Mouse (Mus musculus) liver, adult 2 months (tissue): ENCODE measurements around the gene Tmem238. TPM values are rescaled to one million over a fixed set of nuclear protein-coding genes. Genes with fewer than 3 reads are reported as not detected.

ENCODE experiments used
- DNase-seq: peaks from one replicate; pipeline ENCODE4 v3.0.0-alpha.2; 2011; ENCODE audit warnings: low read depth, low spot score; ENCODE audit errors: extremely low read depth
- H3K27ac ChIP-seq: fragments of 200-500 bp; replicated peaks from 2 replicates; pipeline ENCODE4 v1.5.1; 2012; ENCODE audit warnings: low read depth, mild to moderate bottlenecking, control low read depth, inconsistent platforms, low read length; ENCODE audit not compliant: insufficient read depth
- H3K27me3 ChIP-seq: fragments of 200-500 bp; 2 replicates; pipeline ENCODE4 v1.6.1; 2012; ENCODE audit warnings: mild to moderate bottlenecking, moderate library complexity, low read length, inconsistent platforms; ENCODE audit not compliant: control insufficient read depth, insufficient read depth
- H3K36me3 ChIP-seq: fragments of 200-500 bp; 2 replicates; pipeline ENCODE4 v1.6.1; 2012; ENCODE audit warnings: low read length, inconsistent platforms; ENCODE audit not compliant: control insufficient read depth, insufficient read depth
- H3K4me1 ChIP-seq: fragments of 200-500 bp; 2 replicates; pipeline ENCODE4 v1.6.1; 2011; ENCODE audit warnings: low read length; ENCODE audit not compliant: control insufficient read depth, insufficient read depth
- H3K4me3 ChIP-seq: fragments of 200-500 bp; 2 replicates; pipeline ENCODE4 v1.5.1; 2011; ENCODE audit warnings: low read depth, mild to moderate bottlenecking, control low read depth, low read length, moderate library complexity; ENCODE audit not compliant: insufficient read depth
- H3K79me2 ChIP-seq: fragments of 200-500 bp; 2 replicates; pipeline ENCODE4 v1.6.1; 2012; ENCODE audit warnings: inconsistent platforms, mild to moderate bottlenecking, low read length, moderate library complexity; ENCODE audit not compliant: control insufficient read depth, insufficient read depth
- H3K9ac ChIP-seq: fragments of 200-500 bp; 2 replicates; pipeline ENCODE4 v1.6.1; 2012; ENCODE audit warnings: low read depth, mild to moderate bottlenecking, control low read depth, inconsistent platforms, low read length
- CTCF ChIP-seq: fragments of 200-500 bp; IDR thresholded peaks from 2 replicates; pipeline ENCODE4 v1.5.1; 2011; ENCODE audit warnings: low read depth, low read length, control low read depth
- POLR2A ChIP-seq: fragments of 200-500 bp; IDR thresholded peaks from 2 replicates; pipeline ENCODE4 v1.6.1; 2011; ENCODE audit warnings: low read length, control low read depth; ENCODE audit not compliant: insufficient read depth; ENCODE audit errors: extremely low read depth
- WGBS: fragments of 180-500 bp; shearing (Covaris S2); methylation state at CpG from one replicate; pipeline ENCODE4 v1.1.7; 2018; 5-methylcytosine and 5-hydroxymethylcytosine counted together
- polyA plus RNA-seq: library from polyadenylated mRNA; depleted of rRNA; stranded (reverse); fragments of >200 nt; gene quantifications from 2 replicates; pipeline ENCODE4 v1.2.3, GENCODE M21; 2012
- total RNA-seq: library from RNA; depleted of rRNA; stranded (reverse); fragments of >200 nt; gene quantifications from 2 replicates; pipeline ENCODE4 v1.2.3, GENCODE M21; 2014

Gene Tmem238
- total and polyA plus RNA-seq, 2 experiments: 17.3 to 73.2 TPM

DNA sequence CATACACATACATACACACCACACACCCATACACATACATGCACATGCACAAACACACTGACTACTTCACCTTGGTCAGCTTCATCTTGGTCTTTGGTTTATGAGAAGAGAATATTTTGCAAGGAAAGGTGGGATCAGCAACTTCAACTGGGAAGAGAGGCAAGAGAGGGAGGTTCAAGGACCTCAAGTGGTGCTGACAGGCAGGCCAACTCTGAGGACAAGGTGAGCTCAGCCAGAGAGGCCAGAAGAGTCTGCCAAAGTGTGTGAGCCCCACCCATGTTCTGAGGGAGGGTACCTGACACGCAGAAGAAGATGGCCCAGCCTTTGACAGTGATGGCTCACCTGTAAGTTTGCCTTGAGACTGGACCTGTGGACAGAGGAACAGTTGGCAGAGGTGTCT, 29.8 kb downstream of the Tmem238 start:
- no peaks in the 10 kb centered on the region for H3K79me2 ChIP-seq
- H3K4me1 ChIP-seq: no peaks in the 10 kb centered on the region
- H3K27ac ChIP-seq: no peak overlapping the region
- TF ChIP-seq POLR2A (no peak), CTCF (no peak)
- 43% methylated on average over 1 of the region's 1 CpGs for WGBS
- H3K27me3 ChIP-seq: no peaks in the 10 kb centered on the region
- no peak overlapping the region for H3K9ac ChIP-seq
- no peaks in the 10 kb centered on the region for H3K36me3 ChIP-seq
- no peak for DNase-seq
- no peak overlapping the region for H3K4me3 ChIP-seq

GRCm38 (mm10) chr7:4752821-4753570, 36.5 kb downstream of the Tmem238 start, which contains the start of gene Cox6b2:
Gene Cox6b2 (minus strand): TSS chr7:4753094.
- Histone ChIP-seq H3K4me3 (peak within 1 kb of the TSS; percentile 32; the same call in 1 of the 2 replicates), H3K27ac (no peak within 1 kb of the TSS), H3K79me2 (no peaks in the 10 kb centered on the region), H3K9ac (no peak within 1 kb of the TSS), H3K4me1 (no peaks in the 10 kb centered on the region; the same call in 1 of the 2 replicates), H3K27me3 (no peaks in the 10 kb centered on the region), H3K36me3 (no peaks in the 10 kb centered on the region)
- no peak for DNase-seq
- no peak for TF ChIP-seq POLR2A
- TF ChIP-seq CTCF: no peak
- WGBS: 15% methylated on average over 24 of the region's 24 CpGs

- peak; percentile 7 for DNase-seq
Measured at GRCm38 (mm10) chr7:4751971-4752820, 37.3 kb downstream of the Tmem238 start.

DNA sequence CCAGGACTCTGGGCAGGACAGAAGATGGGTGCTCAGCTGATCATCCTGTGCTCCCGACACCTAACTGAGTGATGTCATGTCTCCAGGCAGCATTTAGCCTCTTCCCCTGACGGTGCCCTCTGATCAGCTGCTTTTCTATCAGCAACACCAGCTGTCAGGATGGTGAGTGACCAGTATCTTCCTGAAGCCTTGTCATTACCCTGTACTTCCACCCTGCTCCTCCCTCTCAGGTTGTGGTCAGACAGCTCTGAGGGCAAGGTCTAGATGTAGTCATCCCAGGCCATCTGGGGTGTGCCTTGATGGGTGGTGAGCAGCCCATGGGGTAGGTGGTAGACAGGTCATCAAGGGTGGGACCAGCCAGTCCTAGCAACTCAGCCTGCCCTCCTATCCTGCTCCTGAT, 40.3 kb downstream of the Tmem238 start:
- 93% methylated on average over 2 of the region's 2 CpGs for WGBS

More at GRCm38 (mm10) chr7:4751971-4752820, 37.3 kb downstream of the Tmem238 start:
- Histone ChIP-seq H3K4me1 (no peaks in the 10 kb centered on the region; the same call in 1 of the 2 replicates), H3K36me3 (no peaks in the 10 kb centered on the region), H3K4me3 (peak overlapping the region; percentile 32; the same call in 1 of the 2 replicates), H3K27ac (no peak overlapping the region), H3K9ac (no peak overlapping the region), H3K79me2 (no peaks in the 10 kb centered on the region), H3K27me3 (no peaks in the 10 kb centered on the region)
- 3% methylated on average over 30 of the region's 30 CpGs for WGBS
- TF ChIP-seq POLR2A: no peak
- TF ChIP-seq CTCF: no peak

DNA sequence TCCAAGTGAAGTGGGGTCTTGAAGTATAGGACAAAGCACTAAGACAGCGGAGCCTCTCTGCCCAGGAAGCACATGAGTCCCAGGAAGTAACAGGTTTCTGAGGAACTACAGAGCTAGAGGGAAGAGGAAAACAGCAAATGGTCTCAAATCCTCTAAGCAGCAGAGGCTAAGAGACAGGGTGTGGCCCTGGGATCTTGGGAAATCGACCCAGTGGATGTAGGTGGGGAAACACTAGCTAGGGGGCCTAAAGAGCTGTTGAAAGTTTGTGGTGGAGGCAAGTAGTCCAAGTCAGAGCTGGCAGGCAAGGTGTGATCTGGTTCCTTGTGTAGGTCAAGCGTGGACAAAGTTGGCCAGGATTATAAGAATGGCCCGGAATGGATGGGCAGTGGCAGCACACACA, 41.1 kb downstream of the Tmem238 start:
- Histone ChIP-seq H3K27ac (no peak overlapping the region), H3K4me3 (no peak overlapping the region), H3K4me1 (no peaks in the 10 kb centered on the region; the same call in 1 of the 2 replicates), H3K9ac (no peak overlapping the region), H3K79me2 (no peaks in the 10 kb centered on the region), H3K27me3 (no peaks in the 10 kb centered on the region), H3K36me3 (no peaks in the 10 kb centered on the region)
- TF ChIP-seq CTCF (no peak), POLR2A (no peak)
- WGBS: 79% methylated on average over 4 of the region's 4 CpGs
- no peak for DNase-seq

More for the DNA sequence above, 40.3 kb downstream of the Tmem238 start:
- DNase-seq: no peak
- H3K27ac ChIP-seq: no peak overlapping the region
- TF ChIP-seq POLR2A: no peak
- H3K79me2 ChIP-seq: no peaks in the 10 kb centered on the region
- no peaks in the 10 kb centered on the region for H3K36me3 ChIP-seq
- H3K4me3 ChIP-seq: no peak overlapping the region
- H3K27me3 ChIP-seq: no peaks in the 10 kb centered on the region
- H3K9ac ChIP-seq: no peak overlapping the region
- H3K4me1 ChIP-seq: no peaks in the 10 kb centered on the region; the same call in 1 of the 2 replicates
